In genomic region chr2:180779226-180780104, GRCm38 (mm10) we compare ENCODE assay signal across 9 mouse cellular contexts. TPM values are rescaled to one million over a fixed set of nuclear protein-coding genes. Genes with fewer than 3 reads are reported as not detected.
DNase-seq lines count a peak whose midpoint lies in the region; ATAC-seq and TF ChIP-seq lines count a peak whose summit lies in the region.
"Had no signal": no experiment of that assay in that cellular context is flagged by ENCODE, and none has a peak within 500 bp of the region (broad histone marks: within the 10 kb centered on the region; RNA-seq: fewer than 3 reads in every experiment).

No protein-coding gene starts in this region.

- no peak overlapping the region for H3K4me2 ChIP-seq in embryonic facial prominence, embryonic 12.5 days (replicated peaks)
- H3K4me2 ChIP-seq: lung, embryonic 15.5 days had no signal

- peak; percentile 81; the same call in 1 of the 2 replicates for TF ChIP-seq CTCF in small intestine, adult 2 months (IDR thresholded peaks at IDR 0.05; ENCODE audit: extremely low read depth, insufficient read length, insufficient replicate concordance, low read depth, low read length)

- H3K4me3 ChIP-seq in embryonic facial prominence, embryonic 12.5 days, result no peak overlapping the region
- H3K4me3 ChIP-seq in midbrain, embryonic 10.5 days, result no peak overlapping the region
- no peak overlapping the region for H3K4me3 ChIP-seq in small intestine, adult 2 months (ENCODE audit: low read depth, low read length)
- H3K4me3 ChIP-seq: lung, embryonic 15.5 days had no signal

- 23% methylated on average over 12 of the region's 12 CpGs for WGBS in embryonic facial prominence, embryonic 12.5 days
- WGBS in midbrain, embryonic 10.5 days, result 23% methylated on average over 12 of the region's 12 CpGs
- 22% methylated on average over 12 of the region's 12 CpGs for WGBS in small intestine, adult 2 months

- H3K27ac ChIP-seq in embryonic facial prominence, embryonic 12.5 days, result no peak overlapping the region
- H3K27ac ChIP-seq in midbrain, embryonic 10.5 days (replicated peaks), result no peak overlapping the region
- H3K27ac ChIP-seq in small intestine, adult 2 months (ENCODE audit: insufficient read depth, low read depth, low read length), result no peak overlapping the region
- H3K27ac ChIP-seq: lung, embryonic 15.5 days had no signal

- H3K4me1 ChIP-seq in embryonic facial prominence, embryonic 12.5 days, result 0 out of 2 replicates have a peak, but pooled peaks cover 4% of the 10 kb centered on the region
- H3K4me1 ChIP-seq in midbrain, embryonic 10.5 days, result peaks cover 15% of the 10 kb centered on the region
- H3K4me1 ChIP-seq in small intestine, adult 2 months (ENCODE audit: control insufficient read depth, insufficient read depth, insufficient read length, low read length), result no peaks in the 10 kb centered on the region
- H3K4me1 ChIP-seq: lung, embryonic 15.5 days had no signal

- peaks cover 60% of the 10 kb centered on the region for H3K27me3 ChIP-seq in embryonic facial prominence, embryonic 12.5 days
- H3K27me3 ChIP-seq in midbrain, embryonic 10.5 days (ENCODE audit: low read depth, poor library complexity, severe bottlenecking), result peaks cover 72% of the 10 kb centered on the region
- peaks cover 30% of the 10 kb centered on the region for H3K27me3 ChIP-seq in small intestine, adult 2 months (ENCODE audit: control insufficient read depth, insufficient read depth, low read length)

- no peaks in the 10 kb centered on the region for H3K36me3 ChIP-seq in embryonic facial prominence, embryonic 12.5 days
- H3K36me3 ChIP-seq in midbrain, embryonic 10.5 days, result no peaks in the 10 kb centered on the region
- no peaks in the 10 kb centered on the region for H3K36me3 ChIP-seq in small intestine, adult 2 months (ENCODE audit: control insufficient read depth, insufficient read depth, low read length)
- H3K36me3 ChIP-seq: lung, embryonic 15.5 days had no signal

- 0 out of 2 replicates have a peak, but pooled peaks have one; percentile 52 for ATAC-seq in embryonic facial prominence, embryonic 12.5 days (ENCODE audit: insufficient number of reproducible peaks, insufficient read depth, low FRiP score, low TSS enrichment)
- peak; percentile 74 to 76; a peak in 3 of 4 replicates for ATAC-seq in hematopoietic stem cell, adult 5-6 weeks (replicated peaks in 1 of 2; ENCODE audit: insufficient read depth in 1 of 2, low FRiP score in 2 of 2, low TSS enrichment in 1 of 2, low read depth in 1 of 2, poor library complexity in 2 of 2, severe bottlenecking in 2 of 2)

- DNase-seq in heart, adult 11 months, result peak; percentile 91
- DNase-seq in heart, postnatal 25 days (ENCODE audit: low spot score), result no peak
- peak; percentile 28 for DNase-seq in adrenal gland, adult 2 months
- peak; percentile 26 for DNase-seq in left cerebral cortex, adult 11 months (ENCODE audit: low spot score)
- peak; percentile 63 for DNase-seq in midbrain, embryonic 10.5 days (ENCODE audit: low spot score)

- H3K9ac ChIP-seq in embryonic facial prominence, embryonic 12.5 days, result no peak overlapping the region
- H3K9ac ChIP-seq: lung, embryonic 15.5 days had no signal

- no peak for TF ChIP-seq POLR2A in small intestine, adult 2 months (IDR thresholded peaks at IDR 0.05; ENCODE audit: low read depth, low read length)

- intact Hi-C loops in heart, postnatal 25 days (cut with DNase I), result loop anchor here (2.0 to 5.0 kb wide), 4 partner anchors 35 to 307 kb away; no protein-coding TSS in a partner anchor

- H3K9me3 ChIP-seq in embryonic facial prominence, embryonic 12.5 days, result no peaks in the 10 kb centered on the region
- H3K9me3 ChIP-seq in midbrain, embryonic 10.5 days (replicated peaks), result 0 out of 2 replicates have a peak, but pooled peaks cover 3% of the 10 kb centered on the region
- H3K9me3 ChIP-seq: lung, embryonic 15.5 days had no signal

RNA-seq across cellular contexts. Expression of gene Bhlhe23, which starts 2.8 kb away (rescaled TPM):
- not detected for total RNA-seq in heart, postnatal 25 days (2021)
- not detected for total RNA-seq in adrenal gland, adult 2 months (2021)
- polyA plus RNA-seq in adrenal gland, adult 2 months (2012; rRNA removed), result not detected in 2 replicates
- polyA plus RNA-seq in embryonic facial prominence, embryonic 12.5 days (2016; fragmentation: Nextera tagmentation; extraction: Ambion mirVana), result 0.97 and 1.3 TPM in 2 replicates
- not detected in 2 replicates for total RNA-seq in hematopoietic stem cell, adult 5-6 weeks (2017)
- 10.8 and 12.0 TPM in 2 replicates for polyA plus RNA-seq in midbrain, embryonic 10.5 days (2016; fragmentation: Nextera tagmentation; extraction: Ambion mirVana)
- polyA plus RNA-seq in small intestine, adult 2 months (2012; rRNA removed), result not detected in 2 replicates
- polyA plus RNA-seq: lung, embryonic 15.5 days had no signal

RNA-seq across cellular contexts. Expression of gene Slc17a9, which starts 54.4 kb away (rescaled TPM):
- under 1 TPM in 1 of 2 experiments, not detected in 1; 0.39 TPM for total RNA-seq in heart, postnatal 25 days (2021)
- under 1 TPM; 0.52 TPM for total RNA-seq in adrenal gland, adult 2 months (2021)
- polyA plus RNA-seq in adrenal gland, adult 2 months (2012; rRNA removed), result 2.7 and 3.8 TPM in 2 replicates
- polyA plus RNA-seq in embryonic facial prominence, embryonic 12.5 days (2016; fragmentation: Nextera tagmentation; extraction: Ambion mirVana), result 0.36 and 0.56 TPM in 2 replicates
- total RNA-seq in hematopoietic stem cell, adult 5-6 weeks (2017), result 7.3 and 9.4 TPM in 2 replicates
- polyA plus RNA-seq in midbrain, embryonic 10.5 days (2016; fragmentation: Nextera tagmentation; extraction: Ambion mirVana), result 0.43 and 0.57 TPM in 2 replicates
- 13.4 and 15.8 TPM in 2 replicates for polyA plus RNA-seq in small intestine, adult 2 months (2012; rRNA removed)
